Mouse (Mus musculus) intestine, embryonic 15.5 days (tissue): Measurements from ENCODE around the gene Npcd. TPM values are rescaled to one million over a fixed set of nuclear protein-coding genes. Genes with fewer than 3 reads are reported as not detected.
"Not testable (repeated sequence)": the region's sequence is repeated elsewhere in the genome, so short reads cannot be mapped to it uniquely, and the experiment has no call there.

ENCODE experiments used
- ATAC-seq: fragments of 200-750 bp; cut with Nextera tagmentation; 2 replicates; pipeline ENCODE4 v1.8.0; 2017; ENCODE audit warnings: moderate TSS enrichment, moderate library complexity
- H3K27ac ChIP-seq: fragments of 300-500 bp; sonication (generic); 2 replicates; pipeline ENCODE4 v1.5.1; 2015; ENCODE audit warnings: mild to moderate bottlenecking, inconsistent platforms
- H3K27me3 ChIP-seq: fragments of 300-500 bp; sonication (generic); replicated peaks from 2 replicates; pipeline ENCODE4 v1.6.1; 2015; ENCODE audit warnings: inconsistent platforms
- H3K36me3 ChIP-seq: fragments of 300-500 bp; sonication (generic); 2 replicates; pipeline ENCODE4 v1.6.1; 2015; ENCODE audit warnings: inconsistent platforms
- H3K4me1 ChIP-seq: fragments of 300-500 bp; sonication (generic); replicated peaks from 2 replicates; pipeline ENCODE4 v1.6.1; 2015; ENCODE audit warnings: inconsistent platforms
- H3K4me2 ChIP-seq: fragments of 300-500 bp; sonication (generic); replicated peaks from 2 replicates; pipeline ENCODE4 v1.6.1; 2015; ENCODE audit warnings: mild to moderate bottlenecking, inconsistent platforms
- H3K4me3 ChIP-seq: fragments of 300-500 bp; sonication (generic); replicated peaks from 2 replicates; pipeline ENCODE4 v1.5.1; 2015; ENCODE audit warnings: inconsistent platforms
- H3K9ac ChIP-seq: fragments of 300-500 bp; sonication (generic); 2 replicates; pipeline ENCODE4 v1.6.1; 2015; ENCODE audit warnings: inconsistent platforms
- H3K9me3 ChIP-seq: fragments of 300-500 bp; sonication (generic); 2 replicates; pipeline ENCODE4 v1.6.1; 2016; ENCODE audit warnings: inconsistent platforms
- WGBS: fragments of 180-500 bp; shearing (Covaris S2); methylation state at CpG from one replicate; pipeline ENCODE4 v1.1.7; 2015; 5-methylcytosine and 5-hydroxymethylcytosine counted together
- polyA plus RNA-seq: library from polyadenylated mRNA; unstranded; fragments of >200 nt; fragmentation: Nextera tagmentation; extraction: Ambion mirVana; gene quantifications from 2 replicates; pipeline ENCODE4 v1.2.1, GENCODE M21; 2015

The Npcd gene
- polyA plus RNA-seq, 1 experiment from 2014 or later = 0.23 TPM

DNA sequence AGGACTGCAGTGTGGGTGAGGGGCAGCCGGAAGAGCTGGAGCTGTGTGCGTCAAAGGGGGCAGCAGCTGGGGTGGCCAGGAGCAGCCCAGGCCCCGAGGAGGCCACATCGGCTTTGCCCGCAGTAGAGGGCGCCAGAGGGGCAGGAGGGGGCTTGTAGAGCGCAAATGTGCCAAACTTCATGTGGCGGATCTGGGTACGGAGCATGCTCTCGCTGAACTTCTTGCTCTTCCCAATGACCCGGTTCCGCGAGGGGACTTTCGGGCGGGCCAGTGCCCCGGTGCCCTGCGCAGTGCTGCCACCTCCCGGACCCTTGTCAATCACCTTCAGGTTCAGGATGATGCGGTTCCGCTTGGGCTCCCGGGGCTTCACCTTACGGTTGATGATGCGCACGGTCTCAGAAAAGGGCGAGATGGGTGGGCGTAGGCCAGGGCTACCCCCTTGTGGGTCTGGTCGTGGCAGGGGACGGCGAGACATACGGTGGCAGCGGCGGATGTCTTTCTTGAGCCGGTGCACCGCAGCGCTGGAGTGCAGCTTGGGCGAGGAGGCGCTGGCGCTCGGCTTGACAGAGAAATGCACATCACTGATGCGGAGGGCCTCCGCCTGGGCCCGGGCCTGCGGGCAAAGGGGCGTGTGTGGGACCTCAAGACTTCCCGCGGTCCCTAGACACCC lies 5.5 kb downstream of the Npcd start:
- Histone ChIP-seq H3K27me3 (no peaks in the 10 kb centered on the region), H3K4me1 (peaks cover 45% of the 10 kb centered on the region), H3K4me3 (no peak overlapping the region), H3K9ac (no peak overlapping the region), H3K9me3 (no peaks in the 10 kb centered on the region), H3K36me3 (0 out of 2 replicates have a peak, but pooled peaks cover 10% of the 10 kb centered on the region), H3K4me2 (peak overlapping the region; percentile 10; the same call in 1 of the 2 replicates), H3K27ac (no peak overlapping the region)
- ATAC-seq = no peak
- 57% methylated on average over 46 of the region's 46 CpGs for WGBS

DNA sequence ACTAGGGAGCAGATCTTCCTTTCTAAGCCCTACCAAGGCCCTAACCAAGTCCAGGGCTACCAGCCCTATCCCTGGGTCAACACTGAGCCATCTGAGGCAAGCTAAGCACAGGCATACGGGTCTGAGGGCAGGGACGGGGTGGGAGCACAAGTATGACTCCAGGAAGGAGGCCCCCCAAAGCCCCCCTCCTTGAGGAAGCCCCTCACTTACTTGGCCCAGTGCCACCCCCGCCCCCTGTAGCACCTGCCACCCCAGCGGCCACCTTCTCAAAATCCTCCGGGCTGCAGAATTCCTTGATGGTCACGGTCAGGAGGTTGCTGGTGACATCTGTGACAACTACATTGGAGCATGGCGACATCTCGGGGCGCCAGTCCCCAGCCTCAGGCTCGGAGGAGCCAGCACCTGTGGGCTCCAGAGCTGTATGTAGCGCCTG lies 6.2 kb downstream of the Npcd start:
- 0 out of 2 replicates have a peak, but pooled peaks cover 10% of the 10 kb centered on the region for H3K36me3 ChIP-seq
- H3K9ac ChIP-seq = no peak overlapping the region
- H3K4me3 ChIP-seq = no peak overlapping the region
- H3K4me1 ChIP-seq = peaks cover 44% of the 10 kb centered on the region
- WGBS = 90% methylated on average over 11 of the region's 11 CpGs
- no peaks in the 10 kb centered on the region for H3K9me3 ChIP-seq
- no peak overlapping the region for H3K27ac ChIP-seq
- no peak for ATAC-seq
- H3K27me3 ChIP-seq = no peaks in the 10 kb centered on the region
- H3K4me2 ChIP-seq = no peak overlapping the region

DNA sequence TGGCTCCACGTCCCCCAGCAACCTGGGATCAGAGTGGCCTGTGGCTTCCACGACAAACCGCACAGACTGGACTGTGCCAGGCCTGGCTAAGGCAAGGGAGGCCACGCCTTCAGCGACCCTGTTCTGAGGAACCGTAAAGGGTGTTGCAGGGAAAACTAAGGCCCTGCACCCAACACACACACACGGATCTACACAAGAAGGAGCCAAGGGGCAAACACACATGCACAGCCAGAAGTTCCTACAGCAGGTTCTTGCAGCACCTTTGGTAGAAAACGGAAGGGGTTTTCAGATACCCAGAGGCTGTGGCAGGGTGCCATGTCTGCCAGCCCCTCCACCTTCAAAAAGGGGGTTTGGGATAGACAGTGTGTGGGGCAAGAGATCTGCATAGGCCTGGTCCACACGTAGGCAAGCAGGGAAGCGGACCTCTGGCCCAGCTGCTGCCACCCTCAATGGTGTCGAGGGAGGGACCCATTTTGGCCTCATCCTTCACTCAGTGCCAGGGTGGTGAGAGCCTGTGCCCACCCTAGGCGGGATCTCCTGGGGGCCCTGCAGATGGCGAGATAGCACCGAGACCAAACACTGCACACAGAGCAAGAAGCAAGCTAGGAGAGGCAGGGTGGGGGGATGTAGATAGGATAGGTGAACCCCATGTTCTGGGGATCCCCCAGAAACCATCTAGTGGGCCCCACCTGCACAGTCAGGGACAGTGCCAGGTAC lies 6.8 kb downstream of the Npcd start:
- no peaks in the 10 kb centered on the region for H3K9me3 ChIP-seq
- H3K4me3 ChIP-seq = no peak overlapping the region
- 90% methylated on average over 14 of the region's 14 CpGs for WGBS
- no peak overlapping the region for H3K4me2 ChIP-seq
- no peak overlapping the region for H3K9ac ChIP-seq
- H3K27ac ChIP-seq = no peak overlapping the region
- 0 out of 2 replicates have a peak, but pooled peaks cover 10% of the 10 kb centered on the region for H3K36me3 ChIP-seq
- H3K27me3 ChIP-seq = no peaks in the 10 kb centered on the region
- ATAC-seq = no peak
- peaks cover 39% of the 10 kb centered on the region for H3K4me1 ChIP-seq

DNA sequence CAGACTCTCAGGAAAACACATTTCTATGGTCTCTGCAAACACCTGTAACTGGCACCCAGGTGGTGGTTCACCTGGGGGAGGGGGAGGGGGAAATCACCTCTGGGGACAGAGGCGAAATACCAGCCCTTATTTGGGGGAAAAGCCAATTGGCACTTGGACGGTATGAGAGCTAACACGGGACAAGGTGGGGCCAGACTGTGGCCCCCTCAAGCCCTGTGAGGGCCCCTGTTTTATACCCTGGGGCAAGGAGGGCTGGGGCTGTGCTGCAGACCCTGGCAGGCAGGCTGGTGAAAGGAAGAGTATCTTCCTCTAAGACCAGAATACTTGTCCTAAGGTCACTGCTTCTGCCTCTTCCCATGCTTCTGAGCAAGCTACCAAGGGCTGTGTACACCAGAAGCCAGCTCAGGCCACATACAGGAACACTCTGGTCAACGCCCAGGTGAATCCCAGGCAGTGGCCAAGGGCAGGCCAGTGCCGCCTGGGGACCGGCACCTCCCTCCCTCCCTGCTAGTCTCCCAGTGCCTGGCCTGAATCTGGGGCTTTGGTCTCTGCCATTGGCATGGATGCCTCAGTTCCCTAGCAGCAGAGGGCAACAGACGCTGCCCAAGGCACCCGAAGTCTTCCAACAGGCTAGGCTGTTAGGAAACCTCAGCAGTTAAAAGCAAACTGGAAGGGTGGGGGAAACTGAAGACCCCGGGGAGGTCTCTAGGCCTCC lies 7.7 kb downstream of the Npcd start:
- no peak for ATAC-seq
- no peak overlapping the region for H3K9ac ChIP-seq
- no peak overlapping the region for H3K4me2 ChIP-seq
- H3K36me3 ChIP-seq = 0 out of 2 replicates have a peak, but pooled peaks cover 10% of the 10 kb centered on the region
- no peaks in the 10 kb centered on the region for H3K9me3 ChIP-seq
- no peaks in the 10 kb centered on the region for H3K27me3 ChIP-seq
- H3K27ac ChIP-seq = no peak overlapping the region
- 84% methylated on average over 9 of the region's 9 CpGs for WGBS
- H3K4me1 ChIP-seq = peaks cover 32% of the 10 kb centered on the region
- no peak overlapping the region for H3K4me3 ChIP-seq

DNA sequence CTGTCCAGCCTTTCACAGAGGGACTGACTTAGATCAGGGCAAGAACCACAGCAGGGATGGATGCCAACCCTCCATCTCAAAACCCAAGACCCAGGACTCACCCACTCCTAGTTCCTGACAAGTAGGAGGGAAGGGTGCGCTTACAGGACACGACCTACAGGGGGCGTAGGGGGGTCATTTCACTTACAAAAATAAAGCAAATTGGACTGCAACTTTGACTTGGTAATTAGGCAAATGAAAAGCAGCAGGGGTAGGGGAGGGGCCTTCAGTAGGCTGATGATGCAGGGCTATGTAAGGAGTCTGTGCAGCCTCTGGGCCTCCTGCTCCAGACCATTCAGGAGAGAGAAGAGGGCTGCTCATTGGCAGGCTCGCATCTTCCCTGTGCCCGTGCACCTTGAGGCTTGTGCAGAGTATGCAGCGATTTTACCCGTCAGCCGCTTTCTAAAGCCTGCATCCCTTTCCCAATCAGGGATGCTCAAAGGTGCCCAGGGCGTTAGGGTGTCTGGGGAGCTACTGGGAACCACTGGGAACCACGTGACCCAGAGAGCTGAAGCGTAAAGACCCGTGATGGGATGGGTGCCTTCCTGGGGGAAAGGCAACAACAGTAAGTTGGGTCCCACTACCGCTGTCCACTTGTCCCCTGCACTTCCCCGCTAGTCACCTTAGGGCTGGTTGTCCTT lies 8.8 kb downstream of the Npcd start:
- no peak overlapping the region for H3K4me2 ChIP-seq
- WGBS = 70% methylated on average over 14 of the region's 14 CpGs
- peaks cover 26% of the 10 kb centered on the region for H3K4me1 ChIP-seq
- no peak overlapping the region for H3K9ac ChIP-seq
- H3K27me3 ChIP-seq = no peaks in the 10 kb centered on the region
- no peak overlapping the region for H3K4me3 ChIP-seq
- H3K27ac ChIP-seq = no peak overlapping the region
- no peaks in the 10 kb centered on the region for H3K9me3 ChIP-seq
- ATAC-seq = no peak
- 0 out of 2 replicates have a peak, but pooled peaks cover 10% of the 10 kb centered on the region for H3K36me3 ChIP-seq

DNA sequence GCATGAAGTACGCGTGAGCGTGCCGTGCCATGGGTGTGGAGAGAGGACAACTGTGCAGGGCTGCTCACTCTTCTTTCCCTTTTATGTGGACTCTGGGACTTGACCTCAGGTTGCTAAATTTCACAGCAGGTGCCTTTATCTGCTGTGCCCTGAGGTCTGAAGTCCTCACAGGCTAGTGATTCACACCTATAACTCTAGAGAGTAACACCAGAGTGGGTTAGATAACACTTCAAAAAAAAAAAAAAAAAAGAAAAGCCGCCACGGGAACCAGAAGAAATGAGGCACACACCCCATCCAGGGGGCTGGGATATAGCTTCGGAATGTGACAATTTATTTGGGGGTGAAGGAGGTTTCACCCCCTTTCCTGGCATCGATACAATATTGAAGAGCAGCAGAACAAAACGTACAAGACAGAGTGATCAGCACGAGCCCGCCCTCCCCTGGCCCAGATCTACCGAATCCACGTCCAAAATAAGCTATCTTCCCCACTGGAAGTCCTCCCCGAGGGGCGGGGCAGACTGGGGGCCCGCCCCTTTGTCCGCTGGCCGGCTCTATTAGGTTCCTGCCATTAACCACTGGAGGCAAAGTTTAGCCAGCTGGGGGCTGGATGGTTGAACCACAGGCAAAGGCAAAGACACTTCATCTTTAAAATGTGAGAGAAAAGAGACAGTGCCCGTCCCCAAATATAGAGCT lies 10.3 kb downstream of the Npcd start:
- H3K9me3 ChIP-seq = no peaks in the 10 kb centered on the region
- peaks cover 21% of the 10 kb centered on the region for H3K4me1 ChIP-seq
- no peak overlapping the region for H3K4me3 ChIP-seq
- ATAC-seq = no peak
- H3K36me3 ChIP-seq = 0 out of 2 replicates have a peak, but pooled peaks cover 7% of the 10 kb centered on the region
- no peak overlapping the region for H3K4me2 ChIP-seq
- no peak overlapping the region for H3K27ac ChIP-seq
- no peak overlapping the region for H3K9ac ChIP-seq
- 55% methylated on average over 19 of the region's 19 CpGs for WGBS
- H3K27me3 ChIP-seq = no peaks in the 10 kb centered on the region

DNA sequence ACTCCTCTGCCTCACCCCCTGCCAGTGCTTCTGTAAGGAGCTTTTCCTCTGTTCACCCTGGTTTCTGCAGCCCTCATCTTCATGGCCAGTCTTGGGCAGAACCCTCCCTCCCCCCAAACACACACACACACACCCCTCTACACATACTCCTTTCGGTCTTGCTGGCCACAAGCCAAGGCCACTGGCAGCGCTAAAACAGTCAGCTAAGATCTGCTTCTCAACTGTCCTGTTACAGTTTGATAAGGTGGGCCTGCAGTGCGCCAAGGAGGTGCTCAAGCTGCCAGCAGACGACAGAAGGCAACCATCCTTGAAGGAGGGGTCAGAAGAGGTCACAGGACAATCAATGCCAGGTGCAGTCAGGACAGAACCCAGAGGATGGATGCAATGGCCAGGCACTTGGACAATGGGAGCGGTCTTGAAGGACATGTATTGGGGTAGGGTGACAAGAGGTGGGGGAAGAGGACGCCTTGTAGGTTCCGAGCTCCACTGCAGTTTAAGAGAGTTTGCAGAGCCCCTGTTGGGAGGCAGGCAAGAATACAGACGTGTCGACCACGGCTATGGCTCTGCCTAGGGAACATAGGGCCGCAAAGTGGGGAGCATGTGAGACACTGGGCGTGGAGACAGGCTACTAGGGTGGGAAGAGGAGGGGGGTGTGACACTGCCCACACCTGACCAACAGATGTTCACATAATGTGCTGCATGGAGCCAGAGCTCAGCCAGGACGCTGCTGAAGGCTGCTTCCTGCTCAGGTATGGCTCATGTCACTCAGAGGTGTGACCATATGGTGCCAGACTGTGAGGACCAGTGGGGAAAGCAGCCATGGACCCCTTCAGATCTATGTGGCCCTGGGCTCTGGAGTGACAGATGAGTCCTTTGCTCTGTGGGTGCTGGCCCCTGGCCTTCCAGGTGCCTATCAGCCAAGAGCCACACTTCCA lies 11.5 kb downstream of the Npcd start:
- Histone ChIP-seq H3K27me3 (no peaks in the 10 kb centered on the region), H3K4me2 (no peak overlapping the region), H3K36me3 (no peaks in the 10 kb centered on the region), H3K4me3 (no peak overlapping the region), H3K9ac (no peak overlapping the region), H3K4me1 (peaks cover 10% of the 10 kb centered on the region; the same call in 1 of the 2 replicates), H3K27ac (no peak overlapping the region), H3K9me3 (no peaks in the 10 kb centered on the region)
- WGBS = 67% methylated on average over 13 of the region's 13 CpGs
- ATAC-seq = 0 out of 2 replicates have a peak, but pooled peaks have one; percentile 18

DNA sequence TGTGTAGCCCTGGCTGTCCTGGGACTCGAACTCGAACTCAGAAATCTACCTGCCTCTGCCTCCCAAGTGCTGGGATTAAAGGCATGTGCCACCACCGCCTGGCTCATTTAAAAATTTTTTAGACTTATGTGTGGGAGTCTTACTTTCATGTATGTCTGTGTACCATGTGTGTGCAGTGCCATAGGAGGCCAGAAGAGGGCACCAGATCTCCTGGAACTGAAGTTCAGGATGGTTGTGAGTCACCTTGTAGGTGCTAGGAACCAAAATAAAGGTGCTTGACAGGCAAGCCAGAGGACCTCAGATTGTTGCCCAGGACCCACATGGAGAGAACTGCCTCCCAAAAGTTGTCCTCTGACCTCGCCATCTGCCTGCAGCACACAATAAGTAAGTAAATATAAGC lies 15.7 kb downstream of the Npcd start:
- H3K27ac ChIP-seq = no peak overlapping the region
- no peaks in the 10 kb centered on the region for H3K27me3 ChIP-seq
- H3K9ac ChIP-seq = no peak overlapping the region
- 82% methylated on average over 4 of the region's 4 CpGs for WGBS
- no peaks in the 10 kb centered on the region for H3K36me3 ChIP-seq
- 0 out of 2 replicates have a peak, but pooled peaks cover under 1% of the 10 kb centered on the region for H3K4me1 ChIP-seq
- no peak overlapping the region for H3K4me3 ChIP-seq
- H3K4me2 ChIP-seq = no peak overlapping the region
- no peaks in the 10 kb centered on the region for H3K9me3 ChIP-seq
- no peak for ATAC-seq

DNA sequence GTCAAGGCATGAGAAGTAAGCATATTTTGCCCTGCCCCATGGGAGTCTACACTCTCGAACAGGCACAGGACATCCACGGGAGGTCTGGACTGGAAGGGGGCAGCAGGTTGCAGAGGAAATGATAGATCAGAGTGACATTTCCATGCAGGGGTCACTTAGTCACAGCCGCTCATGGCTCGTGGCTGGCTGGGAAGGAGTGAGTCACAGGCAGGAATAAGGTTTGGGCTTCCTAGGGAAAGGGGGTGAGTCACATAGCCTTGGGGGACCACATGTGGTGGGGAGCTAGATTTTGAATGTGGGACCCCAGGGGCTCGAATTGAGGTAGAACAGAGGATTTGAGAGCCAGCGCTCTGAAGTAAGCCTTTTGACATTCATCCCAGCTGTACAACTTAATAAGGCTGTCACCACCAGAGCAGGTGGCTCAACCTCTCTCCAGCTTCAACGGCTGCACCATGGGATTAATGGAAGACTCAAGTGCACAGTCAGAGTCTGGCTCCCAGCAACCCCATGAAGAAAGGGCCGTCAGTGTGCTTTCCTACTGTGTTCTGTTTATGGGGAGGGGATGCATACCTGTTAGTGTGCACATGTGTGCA lies 20.3 kb downstream of the Npcd start:
- no peaks in the 10 kb centered on the region for H3K9me3 ChIP-seq
- H3K27ac ChIP-seq = no peak overlapping the region
- 51% methylated on average over 8 of the region's 8 CpGs for WGBS
- no peaks in the 10 kb centered on the region for H3K36me3 ChIP-seq
- no peak overlapping the region for H3K9ac ChIP-seq
- H3K27me3 ChIP-seq = peaks cover 2% of the 10 kb centered on the region; the same call in 1 of the 2 replicates
- ATAC-seq = no peak
- H3K4me1 ChIP-seq = no peaks in the 10 kb centered on the region
- H3K4me3 ChIP-seq = no peak overlapping the region
- no peak overlapping the region for H3K4me2 ChIP-seq

DNA sequence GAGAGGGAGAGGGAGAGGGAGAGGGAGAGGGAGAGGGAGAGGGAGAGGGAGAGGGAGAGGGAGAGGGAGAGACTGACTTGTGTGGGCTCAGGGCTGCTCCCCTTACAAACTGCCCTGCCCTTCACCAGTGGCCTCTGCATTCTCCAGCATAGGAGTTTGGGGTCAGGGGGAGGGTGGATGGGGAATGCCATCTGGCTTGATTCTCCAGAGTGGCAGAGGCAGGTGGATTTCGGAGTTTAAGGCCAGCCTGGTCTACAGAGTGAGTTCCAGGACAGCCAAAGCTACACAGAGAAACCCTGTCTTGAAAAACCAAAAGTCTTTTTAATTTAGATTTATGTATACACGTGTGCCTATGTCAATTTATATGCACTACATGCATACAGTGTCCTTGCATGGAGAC lies 21.2 kb downstream of the Npcd start:
- ATAC-seq, H3K4me3 ChIP-seq, H3K27me3 ChIP-seq, H3K9me3 ChIP-seq, H3K27ac ChIP-seq, H3K4me2 ChIP-seq, H3K9ac ChIP-seq, H3K36me3 ChIP-seq, H3K4me1 ChIP-seq: not testable (repeated sequence)
- 55% methylated on average over 2 of the region's 2 CpGs for WGBS
